Mouse (Mus musculus): ENCODE data around the gene Echdc2. TPM values are rescaled to one million over a fixed set of nuclear protein-coding genes. Genes with fewer than 3 reads are reported as not detected.
A peak's percentile ranks its signal among the peaks of the same experiment; 100 is the strongest.
"Not testable (repeated sequence)": the region's sequence is repeated elsewhere in the genome, so short reads cannot be mapped to it uniquely, and the experiment has no call there.

The Echdc2 gene
- 1 to 10 TPM; 7.4 to 9.1 TPM for total RNA-seq (2021)
- long read RNA-seq, experiment 1, transcript Echdc2-201 (10 exons, 1,307 nt), result major isoform, 7 of 10 reads
- long read RNA-seq, experiment 1, partial matches to known transcripts, result 0 of 10 reads
- long read RNA-seq, experiment 1, other reads (novel, unspliced or antisense), result 1 of 10 reads
- long read RNA-seq, experiment 2, transcript Echdc2-201 (10 exons, 1,307 nt), result major isoform, 5 of 7 reads
- long read RNA-seq, experiment 2, partial matches to known transcripts, result 0 of 7 reads
- long read RNA-seq, experiment 2, other reads (novel, unspliced or antisense), result 1 of 7 reads

DNA sequence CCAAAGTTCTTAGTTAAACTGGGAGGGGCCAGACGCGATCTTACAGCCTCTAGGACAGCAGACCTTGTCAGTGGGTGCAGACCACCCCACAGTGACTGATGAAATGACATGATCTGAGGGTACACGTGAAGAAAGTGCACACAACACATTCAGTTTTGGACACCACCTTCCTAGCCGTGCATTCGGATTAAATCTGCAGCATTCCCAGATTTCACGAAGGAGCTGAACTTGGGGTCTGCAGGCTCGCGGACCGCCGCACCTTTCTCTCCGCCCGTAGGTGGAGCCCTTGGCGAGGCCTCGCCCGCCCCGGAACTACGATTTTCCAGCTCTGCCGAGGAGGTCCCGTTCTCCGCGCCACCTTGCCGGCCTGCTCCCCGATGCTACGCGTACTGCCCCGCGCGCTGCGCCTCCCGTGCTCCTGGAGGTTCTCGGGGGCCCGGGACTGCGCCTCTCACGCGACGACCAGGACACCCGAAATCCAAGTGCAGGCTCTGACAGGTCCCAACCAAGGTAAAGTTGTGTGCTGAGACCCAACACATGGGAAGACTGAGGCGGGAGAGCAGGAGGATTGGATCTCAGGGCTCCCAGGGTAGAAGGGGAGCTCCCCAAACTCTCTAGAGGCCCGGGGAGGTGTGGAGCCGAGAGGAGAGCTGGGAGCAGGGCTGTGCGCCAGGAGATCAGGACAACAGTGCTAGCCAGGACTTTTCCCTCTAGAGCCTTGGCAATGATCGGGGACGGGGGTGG is at the start of gene Echdc2:
TSS of gene Echdc2 (plus strand) at position 286 of the 744 bp plus-strand sequence.
- peak; percentile 16 for DNase-seq (ENCODE audit: low spot score)

GRCm38 (mm10) chr4:108116466-108116865 is 48.8 kb upstream of the Echdc2 start:
- DNase-seq (ENCODE audit: low spot score), result no peak

GRCm38 (mm10) chr4:108117488-108117887 is 47.7 kb upstream of the Echdc2 start:
- no peak for DNase-seq (ENCODE audit: low spot score)

DNA sequence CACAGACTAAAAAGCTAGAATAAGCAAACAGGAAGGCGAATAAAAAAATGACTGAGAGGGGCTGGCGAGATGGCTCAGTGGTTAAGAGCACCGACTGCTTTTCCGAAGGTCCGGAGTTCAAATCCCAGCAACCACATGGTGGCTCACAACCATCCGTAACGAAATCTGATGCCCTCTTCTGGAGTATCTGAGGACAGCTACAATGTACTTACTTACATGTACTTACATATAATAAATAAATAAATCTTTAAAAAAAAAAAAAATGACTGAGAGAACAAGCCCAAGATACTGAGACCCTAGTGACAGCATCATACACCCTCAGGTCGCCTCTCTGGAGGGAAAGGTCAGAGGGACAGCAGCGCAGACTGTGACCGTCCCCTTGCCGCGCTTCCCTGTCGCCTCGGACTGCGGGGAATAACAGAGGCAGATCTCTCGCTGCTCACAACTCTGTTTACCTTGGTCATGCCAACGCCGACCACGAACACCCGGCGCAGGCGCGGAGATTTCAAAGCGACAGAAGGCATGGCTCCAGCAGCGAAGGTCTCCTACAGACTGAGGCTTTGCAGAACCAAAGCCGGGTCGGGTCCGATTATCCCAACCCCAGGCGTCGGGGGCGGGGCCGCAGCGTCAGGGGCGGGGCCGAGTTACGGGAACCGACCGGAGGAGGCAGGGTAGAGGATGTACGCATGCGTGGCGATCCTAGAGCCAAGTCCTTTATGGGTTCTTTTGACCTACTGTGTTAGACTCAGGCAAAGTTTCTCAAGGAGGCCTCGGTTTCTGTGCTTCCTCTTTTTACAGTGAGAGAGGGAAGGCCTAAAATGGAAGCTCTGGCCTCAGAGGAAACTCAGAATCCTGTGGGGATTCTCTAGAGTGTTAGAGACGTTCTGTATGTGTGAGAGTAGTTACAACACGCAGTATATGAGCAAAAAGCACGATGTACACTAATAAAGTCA is 47.0 kb upstream of the Echdc2 start:
- peak; percentile 94 for DNase-seq (ENCODE audit: low spot score)

- DNase-seq (ENCODE audit: low spot score), result no peak
Observed at GRCm38 (mm10) chr4:108124104-108124503, 41.1 kb upstream of the Echdc2 start.

DNA sequence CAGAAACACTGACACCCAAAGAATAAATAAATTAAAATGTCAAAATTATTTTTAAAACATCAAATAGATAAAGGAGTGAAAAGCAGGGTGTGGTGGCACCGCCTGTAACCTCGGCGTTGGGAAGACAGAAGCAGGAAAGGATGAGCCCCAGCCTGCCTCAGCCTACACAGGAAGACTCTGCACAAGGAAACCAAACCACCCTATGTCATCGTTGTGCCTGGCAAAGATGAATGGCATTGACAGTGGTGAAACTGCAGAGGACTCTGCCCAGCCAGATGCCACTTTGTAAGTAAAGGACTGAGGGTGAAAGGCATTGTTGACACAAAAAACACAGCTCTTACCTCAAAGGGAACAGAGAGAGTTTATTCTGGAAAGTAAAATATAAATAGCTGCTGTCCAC is 39.0 kb upstream of the Echdc2 start:
- DNase-seq (ENCODE audit: low spot score), result no peak

- DNase-seq (ENCODE audit: low spot score), result no peak
Observed at GRCm38 (mm10) chr4:108127516-108127915, 37.7 kb upstream of the Echdc2 start.

DNA sequence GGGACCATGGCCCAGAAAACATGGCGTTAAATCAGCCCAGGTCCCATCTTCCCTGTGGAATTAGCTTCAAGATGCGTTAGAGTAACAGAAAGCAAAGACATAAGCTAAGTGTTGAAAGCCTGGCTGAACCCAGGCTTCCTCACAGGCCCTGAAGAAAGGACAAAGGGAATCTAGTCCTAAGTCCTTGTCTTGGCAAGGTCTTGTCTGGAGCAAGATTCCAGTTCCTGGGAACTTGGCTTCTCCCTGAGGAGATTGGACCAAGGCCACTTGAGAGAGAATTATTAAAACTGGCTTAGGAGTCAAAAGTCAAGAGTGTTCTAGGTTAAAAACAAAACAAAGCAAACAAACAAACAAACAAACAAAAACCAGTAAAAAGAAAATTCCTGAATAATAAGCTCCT is 36.9 kb upstream of the Echdc2 start:
- DNase-seq (ENCODE audit: low spot score), result peak; percentile 12

- no peak for DNase-seq (ENCODE audit: low spot score)
Observed at GRCm38 (mm10) chr4:108130452-108130851, 34.8 kb upstream of the Echdc2 start.

DNA sequence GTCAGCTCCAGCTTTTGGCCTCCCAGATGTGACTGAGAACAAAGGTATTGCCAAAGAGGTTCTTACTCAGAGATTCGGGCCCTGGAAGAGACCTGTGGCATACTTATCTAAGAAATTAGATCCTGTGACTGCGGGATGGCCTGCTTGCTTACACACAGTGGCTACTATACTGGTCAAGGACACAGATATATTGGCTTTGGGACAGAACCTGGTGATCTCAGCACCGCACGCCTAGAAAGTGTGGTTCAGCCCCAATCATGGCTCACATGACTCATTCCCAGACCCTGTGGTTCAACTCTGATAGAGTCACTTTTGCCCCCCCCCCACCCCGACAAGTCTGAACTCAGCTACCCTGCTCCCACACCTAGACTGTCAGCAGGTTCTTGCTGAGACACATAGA is 28.3 kb upstream of the Echdc2 start:
- DNase-seq (ENCODE audit: low spot score), result no peak

- DNase-seq (ENCODE audit: low spot score), result not testable (repeated sequence)
Observed at GRCm38 (mm10) chr4:108143178-108143577, 22.1 kb upstream of the Echdc2 start.

DNA sequence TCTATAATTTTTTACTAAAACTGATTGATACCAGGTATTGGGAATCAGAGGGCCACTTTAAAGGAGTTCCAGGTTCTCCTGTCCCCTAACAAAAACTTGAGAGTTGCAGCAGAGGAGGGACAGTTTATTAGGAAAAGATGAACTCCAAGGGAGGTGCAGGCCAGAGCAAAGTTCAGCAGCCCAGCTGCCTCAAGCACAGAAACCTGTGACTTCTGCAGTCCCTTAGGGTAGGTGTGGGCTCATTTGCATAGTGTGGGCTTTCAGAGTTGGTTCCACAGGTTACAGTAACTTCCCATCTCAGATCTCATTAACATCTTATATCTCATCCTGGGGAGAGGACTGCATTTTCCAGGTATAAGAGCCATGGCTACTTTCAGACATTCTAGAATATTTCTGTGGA is 21.5 kb upstream of the Echdc2 start:
- DNase-seq (ENCODE audit: low spot score), result no peak

- no peak for DNase-seq (ENCODE audit: low spot score)
Observed at GRCm38 (mm10) chr4:108144880-108145279, 20.4 kb upstream of the Echdc2 start, which contains the start of gene Scp2. Gene Scp2 (minus strand): TSS chr4:108144998.

GRCm38 (mm10) chr4:108145554-108145953 is 19.7 kb upstream of the Echdc2 start:
- not testable (repeated sequence) for DNase-seq (ENCODE audit: low spot score)

DNA sequence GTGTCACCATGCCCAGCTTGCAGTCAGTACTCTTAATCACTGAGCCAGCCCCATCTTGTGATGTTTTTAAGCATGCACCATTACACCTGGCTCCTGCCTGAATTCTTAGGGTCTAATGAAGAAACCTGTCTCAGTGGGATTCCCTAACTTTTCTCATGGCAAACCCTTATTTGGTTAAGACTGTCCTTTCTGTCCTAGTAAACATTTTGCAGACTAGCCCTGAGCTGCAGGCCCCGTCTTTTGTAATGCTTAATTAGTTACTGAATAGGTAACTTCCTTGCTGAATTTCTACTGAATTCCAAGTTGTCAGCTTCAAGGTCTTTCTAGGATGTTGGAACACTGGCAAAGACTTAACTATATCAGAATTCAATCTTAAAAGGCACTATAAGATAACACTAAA is 10.1 kb upstream of the Echdc2 start:
- not testable (repeated sequence) for DNase-seq (ENCODE audit: low spot score)

- no peak for DNase-seq (ENCODE audit: low spot score)
Observed at GRCm38 (mm10) chr4:108161936-108162335, 3.3 kb upstream of the Echdc2 start.

GRCm38 (mm10) chr4:108163291-108163690 is 1.9 kb upstream of the Echdc2 start:
- DNase-seq (ENCODE audit: low spot score), result no peak

- no peak for DNase-seq (ENCODE audit: low spot score)
Observed at GRCm38 (mm10) chr4:108166874-108167273, 1.6 kb downstream of the Echdc2 start.

- DNase-seq (ENCODE audit: low spot score), result no peak
Observed at GRCm38 (mm10) chr4:108168056-108168455, 2.8 kb downstream of the Echdc2 start.

GRCm38 (mm10) chr4:108182278-108182677 is 17.0 kb downstream of the Echdc2 start:
- DNase-seq (ENCODE audit: low spot score), result no peak

DNA sequence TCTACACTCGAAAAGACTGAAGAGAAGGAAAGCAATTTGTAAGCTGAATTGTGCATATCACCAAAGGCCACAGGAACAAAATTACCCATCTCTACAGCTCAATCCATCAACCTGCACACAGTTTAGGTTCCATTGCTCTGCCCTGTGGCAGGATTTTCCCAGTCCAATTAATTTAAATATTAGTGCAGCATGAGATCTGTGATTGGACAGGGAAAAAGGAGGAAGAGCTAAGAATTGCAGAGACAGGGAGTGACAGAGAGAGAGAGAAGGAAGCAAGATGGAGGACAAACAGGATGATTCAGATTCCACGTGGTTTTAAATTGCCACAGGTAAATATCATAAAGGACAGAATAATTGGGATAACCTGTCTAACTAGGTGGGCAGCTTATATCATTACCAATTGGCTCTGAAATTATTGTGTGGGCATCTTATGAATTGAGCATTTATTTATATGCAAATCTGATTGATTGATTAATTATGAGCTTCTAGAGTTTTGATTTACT is 27.6 kb downstream of the Echdc2 start:
- DNase-seq (ENCODE audit: low spot score), result no peak

All from gastrocnemius, adult 18-20 months (tissue).